Mouse (Mus musculus): ENCODE measurements at regions not wholly inside any gene's neighbourhood (a gene's known extent, or its start where the extent isn't known, plus 50 kb on each side); places are given as distances from the start of the nearest gene placed in this dataset.

GRCm38 (mm10) chr9:85497348-85497747 is 170.2 kb upstream of the Tent5a start:
- 95% methylated on average over 1 of the region's 1 CpGs for WGBS
- Histone ChIP-seq H3K4me2 (replicated peaks; ENCODE audit: low read depth) (no peak overlapping the region), H3K9ac (ENCODE audit: low read depth, low read length) (no peak overlapping the region), H3K27ac (ENCODE audit: low read depth, low read length) (no peak overlapping the region), H3K4me3 (ENCODE audit: low read depth, low read length) (no peak overlapping the region), H3K36me3 (ENCODE audit: control insufficient read depth, insufficient read depth) (no peaks in the 10 kb centered on the region), H3K27me3 (replicated peaks; ENCODE audit: control insufficient read depth, insufficient read depth, low read length) (no peaks in the 10 kb centered on the region), H3K9me3 (ENCODE audit: control insufficient read depth) (no peaks in the 10 kb centered on the region), H3K4me1 (replicated peaks; ENCODE audit: control insufficient read depth, insufficient read depth, low read length) (peaks cover 3% of the 10 kb centered on the region; the same call in 1 of the 2 replicates)
- TF ChIP-seq CTCF (IDR thresholded peaks at IDR 0.05; ENCODE audit: low read depth): no peak
- ATAC-seq: no peak

- no peaks in the 10 kb centered on the region for H3K9me3 ChIP-seq (ENCODE audit: control insufficient read depth)
- peak overlapping the region; percentile 41 for H3K27ac ChIP-seq (ENCODE audit: low read depth, low read length)
- no peak overlapping the region for H3K4me3 ChIP-seq (ENCODE audit: low read depth, low read length)
- peak; percentile 55 for ATAC-seq
- H3K27me3 ChIP-seq (replicated peaks; ENCODE audit: control insufficient read depth, insufficient read depth, low read length): no peaks in the 10 kb centered on the region
- H3K36me3 ChIP-seq (ENCODE audit: control insufficient read depth, insufficient read depth): no peaks in the 10 kb centered on the region
- H3K4me1 ChIP-seq (replicated peaks; ENCODE audit: control insufficient read depth, insufficient read depth, low read length): peaks cover 3% of the 10 kb centered on the region; the same call in 1 of the 2 replicates
- no peak overlapping the region for H3K4me2 ChIP-seq (replicated peaks; ENCODE audit: low read depth)
- TF ChIP-seq CTCF (IDR thresholded peaks at IDR 0.05; ENCODE audit: low read depth): no peak
- H3K9ac ChIP-seq (ENCODE audit: low read depth, low read length): no peak overlapping the region
- 43% methylated on average over 8 of the region's 8 CpGs for WGBS
Measured at GRCm38 (mm10) chr9:85496506-85497239, 169.5 kb upstream of the Tent5a start.

- no peak for TF ChIP-seq CTCF (IDR thresholded peaks at IDR 0.05; ENCODE audit: low read depth)
- 83% methylated on average over 4 of the region's 4 CpGs for WGBS
- H3K4me3 ChIP-seq (ENCODE audit: low read depth, low read length): no peak overlapping the region
- H3K36me3 ChIP-seq (ENCODE audit: control insufficient read depth, insufficient read depth): no peaks in the 10 kb centered on the region
- H3K9ac ChIP-seq (ENCODE audit: low read depth, low read length): no peak overlapping the region
- H3K4me1 ChIP-seq (replicated peaks; ENCODE audit: control insufficient read depth, insufficient read depth, low read length): peaks cover 3% of the 10 kb centered on the region; the same call in 1 of the 2 replicates
- 0 out of 2 replicates have a peak overlapping the region, but pooled peaks have one; percentile 23 for H3K27ac ChIP-seq (ENCODE audit: low read depth, low read length)
- H3K4me2 ChIP-seq (replicated peaks; ENCODE audit: low read depth): no peak overlapping the region
- no peak for ATAC-seq
- no peaks in the 10 kb centered on the region for H3K27me3 ChIP-seq (replicated peaks; ENCODE audit: control insufficient read depth, insufficient read depth, low read length)
- no peaks in the 10 kb centered on the region for H3K9me3 ChIP-seq (ENCODE audit: control insufficient read depth)
Measured at GRCm38 (mm10) chr9:85495056-85495455, 167.9 kb upstream of the Tent5a start.

GRCm38 (mm10) chr9:85493760-85494159 is 166.6 kb upstream of the Tent5a start:
- H3K4me3 ChIP-seq (ENCODE audit: low read depth, low read length): no peak overlapping the region
- no peak overlapping the region for H3K4me2 ChIP-seq (replicated peaks; ENCODE audit: low read depth)
- WGBS: 27% methylated on average over 4 of the region's 4 CpGs
- ATAC-seq: peak; percentile 87
- H3K36me3 ChIP-seq (ENCODE audit: control insufficient read depth, insufficient read depth): no peaks in the 10 kb centered on the region
- H3K9me3 ChIP-seq (ENCODE audit: control insufficient read depth): no peaks in the 10 kb centered on the region
- peak overlapping the region; percentile 29; the same call in 1 of the 2 replicates for H3K27ac ChIP-seq (ENCODE audit: low read depth, low read length)
- H3K9ac ChIP-seq (ENCODE audit: low read depth, low read length): no peak overlapping the region
- peaks cover 3% of the 10 kb centered on the region; the same call in 1 of the 2 replicates for H3K4me1 ChIP-seq (replicated peaks; ENCODE audit: control insufficient read depth, insufficient read depth, low read length)
- TF ChIP-seq CTCF (IDR thresholded peaks at IDR 0.05; ENCODE audit: low read depth): no peak
- H3K27me3 ChIP-seq (replicated peaks; ENCODE audit: control insufficient read depth, insufficient read depth, low read length): no peaks in the 10 kb centered on the region

DNA sequence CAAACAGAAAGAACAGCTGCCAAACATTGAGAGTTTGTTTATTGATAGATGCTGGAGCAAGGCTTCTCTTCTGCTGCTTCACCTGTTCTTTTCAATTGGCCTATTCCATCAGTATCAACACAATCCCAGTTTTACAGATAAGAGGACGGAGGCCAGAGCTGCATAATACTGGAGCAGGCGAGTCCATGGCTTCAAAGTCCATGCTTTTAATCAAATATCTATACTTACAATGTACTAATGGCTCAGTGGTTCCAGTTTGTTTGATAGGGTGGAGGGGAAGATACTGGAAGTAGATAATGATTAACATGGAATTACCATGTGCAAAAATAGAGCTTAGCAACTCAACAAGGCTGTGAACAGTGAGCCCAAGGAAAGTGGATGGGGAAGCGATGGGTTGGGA is 163.2 kb upstream of the Tent5a start:
- Histone ChIP-seq H3K27ac (ENCODE audit: low read depth, low read length) (no peak overlapping the region), H3K4me3 (ENCODE audit: low read depth, low read length) (no peak overlapping the region), H3K36me3 (ENCODE audit: control insufficient read depth, insufficient read depth) (no peaks in the 10 kb centered on the region), H3K9me3 (ENCODE audit: control insufficient read depth) (no peaks in the 10 kb centered on the region), H3K4me2 (replicated peaks; ENCODE audit: low read depth) (no peak overlapping the region), H3K4me1 (replicated peaks; ENCODE audit: control insufficient read depth, insufficient read depth, low read length) (peaks cover 3% of the 10 kb centered on the region; the same call in 1 of the 2 replicates), H3K9ac (ENCODE audit: low read depth, low read length) (no peak overlapping the region), H3K27me3 (replicated peaks; ENCODE audit: control insufficient read depth, insufficient read depth, low read length) (no peaks in the 10 kb centered on the region)
- ATAC-seq: peak; percentile 91
- TF ChIP-seq CTCF (IDR thresholded peaks at IDR 0.05; ENCODE audit: low read depth): no peak
- WGBS: 41% methylated on average over 3 of the region's 3 CpGs

GRCm38 (mm10) chr9:85487915-85488314 is 160.8 kb upstream of the Tent5a start:
- H3K27ac ChIP-seq (ENCODE audit: low read depth, low read length): no peak overlapping the region

More at GRCm38 (mm10) chr9:85487915-85488314, 160.8 kb upstream of the Tent5a start:
- Histone ChIP-seq H3K9me3 (ENCODE audit: control insufficient read depth) (no peaks in the 10 kb centered on the region), H3K9ac (ENCODE audit: low read depth, low read length) (no peak overlapping the region), H3K4me3 (ENCODE audit: low read depth, low read length) (no peak overlapping the region), H3K4me2 (replicated peaks; ENCODE audit: low read depth) (no peak overlapping the region), H3K27me3 (replicated peaks; ENCODE audit: control insufficient read depth, insufficient read depth, low read length) (no peaks in the 10 kb centered on the region), H3K36me3 (ENCODE audit: control insufficient read depth, insufficient read depth) (no peaks in the 10 kb centered on the region), H3K4me1 (replicated peaks; ENCODE audit: control insufficient read depth, insufficient read depth, low read length) (no peaks in the 10 kb centered on the region)
- ATAC-seq: no peak
- WGBS: 45% methylated on average over 2 of the region's 2 CpGs
- TF ChIP-seq CTCF (IDR thresholded peaks at IDR 0.05; ENCODE audit: low read depth): no peak

Measured in intestine, postnatal 0 days (tissue).